Mouse (Mus musculus): Measurements from ENCODE around the gene Rabl3.

Gene Rabl3

DNA sequence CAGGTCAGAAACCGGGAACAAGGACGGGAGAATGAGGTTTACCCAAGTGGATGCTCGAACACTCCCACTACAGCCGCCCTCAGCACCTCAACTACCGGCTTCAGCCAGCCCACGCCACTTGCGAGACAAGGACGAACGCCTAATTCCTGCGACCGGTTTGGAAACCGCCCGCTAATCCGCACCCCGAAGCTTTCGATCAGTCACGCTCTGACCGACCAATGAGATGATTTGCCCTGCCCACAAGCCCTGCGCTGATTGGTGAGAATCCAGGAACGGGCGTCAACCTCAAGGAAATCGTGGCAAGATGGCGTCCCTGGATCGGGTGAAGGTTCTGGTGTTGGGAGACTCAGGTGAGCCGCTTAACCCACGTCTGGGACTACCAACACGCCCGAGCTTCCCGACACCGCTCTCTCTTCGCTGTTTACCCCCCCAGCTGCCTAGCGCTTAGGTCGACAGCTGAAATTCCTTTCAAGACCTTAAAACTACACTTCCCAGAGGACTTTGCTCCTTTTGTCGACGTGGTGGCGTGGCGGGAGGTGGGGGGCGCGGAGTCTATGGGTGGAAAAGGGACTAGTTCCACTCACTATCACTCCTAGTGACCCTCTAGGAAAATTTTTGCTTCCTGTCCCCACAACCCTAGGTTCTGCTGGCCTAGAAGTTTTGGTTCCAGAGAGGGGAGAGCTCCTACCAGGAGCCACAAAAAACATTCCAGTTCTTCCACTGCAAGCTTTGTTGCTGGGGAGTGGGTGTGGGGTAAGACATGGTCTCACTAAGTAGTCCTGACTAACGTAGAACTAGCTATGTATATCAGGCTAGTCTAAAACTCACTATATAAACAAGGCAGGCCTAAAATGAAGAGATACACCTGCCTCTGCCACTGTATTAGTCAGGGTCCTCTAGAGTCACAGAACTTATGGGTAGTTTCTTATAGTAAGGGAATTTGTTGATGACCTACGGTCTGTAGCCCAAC, at the start of gene Rabl3, which contains the start of gene Gtf2e1:
Rabl3 (plus strand) TSS at position 275 of the 970 bp plus-strand sequence.
Gtf2e1 (minus strand) TSS at position 179 of the 970 bp plus-strand sequence.
- peak; percentile 98 to 99 for DNase-seq (ENCODE audit: low spot score in 2 of 2)

DNA sequence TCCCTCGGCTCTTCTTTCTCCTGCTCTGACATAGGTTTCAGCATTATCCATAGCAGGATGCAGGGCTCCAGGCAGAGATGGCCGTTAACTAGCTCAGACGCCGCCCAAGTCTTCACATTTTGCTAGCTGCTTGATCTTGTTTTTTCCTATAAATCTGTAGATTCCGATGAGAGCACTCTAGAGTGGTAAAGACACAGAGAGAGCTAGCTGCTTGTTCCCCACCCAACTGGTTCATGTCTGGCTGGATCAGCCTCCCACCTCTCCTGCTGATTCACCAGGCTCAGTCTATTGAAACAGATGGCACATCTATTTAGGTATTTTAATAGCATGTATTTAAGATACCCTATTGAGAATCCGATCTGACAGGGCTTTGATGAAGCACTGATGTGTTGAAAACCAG, 44.7 kb upstream of the Rabl3 start:
- peak; percentile 34 to 52 for DNase-seq (ENCODE audit: low spot score in 2 of 2)

DNA sequence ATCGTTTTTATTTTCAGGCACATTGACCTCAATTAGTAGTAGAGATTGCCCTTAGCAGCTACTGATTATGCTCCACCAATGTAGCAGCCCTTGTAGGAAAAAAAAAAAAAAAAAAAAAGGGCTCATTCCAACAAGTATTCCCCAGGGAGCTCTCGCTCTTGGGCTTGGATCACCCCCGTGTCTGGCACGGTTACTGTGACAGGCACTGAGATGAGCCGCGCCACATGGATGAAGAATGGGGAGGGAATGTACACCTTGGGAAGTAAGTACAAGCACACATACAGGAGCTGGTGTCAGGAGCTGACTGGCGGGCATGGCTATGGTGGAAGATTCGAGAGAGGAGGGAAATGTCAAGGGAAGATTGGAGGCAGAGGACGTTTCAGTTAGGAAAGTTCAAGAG, 41.1 kb upstream of the Rabl3 start:
- DNase-seq (ENCODE audit: low spot score in 2 of 2) = no peak

DNA sequence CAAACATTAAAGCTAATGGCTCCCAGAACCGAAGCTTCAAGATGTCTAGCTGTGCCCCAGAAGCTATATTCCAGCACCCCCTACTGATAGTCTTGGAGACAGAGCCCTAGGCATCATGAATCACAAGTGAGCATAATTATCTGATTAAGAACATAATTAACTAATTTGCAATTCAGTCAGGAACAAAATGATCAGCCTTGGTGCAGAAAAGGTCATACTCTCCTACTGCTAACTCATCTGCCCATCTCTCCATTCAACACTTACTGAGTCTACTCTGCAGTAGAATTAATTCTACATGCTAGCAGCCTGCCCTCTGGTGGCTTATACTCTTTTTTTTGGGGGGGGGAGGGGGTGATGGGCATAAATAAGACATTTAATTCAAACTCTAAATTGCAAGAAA, 35.2 kb upstream of the Rabl3 start:
- DNase-seq (ENCODE audit: low spot score in 2 of 2) = no peak

DNA sequence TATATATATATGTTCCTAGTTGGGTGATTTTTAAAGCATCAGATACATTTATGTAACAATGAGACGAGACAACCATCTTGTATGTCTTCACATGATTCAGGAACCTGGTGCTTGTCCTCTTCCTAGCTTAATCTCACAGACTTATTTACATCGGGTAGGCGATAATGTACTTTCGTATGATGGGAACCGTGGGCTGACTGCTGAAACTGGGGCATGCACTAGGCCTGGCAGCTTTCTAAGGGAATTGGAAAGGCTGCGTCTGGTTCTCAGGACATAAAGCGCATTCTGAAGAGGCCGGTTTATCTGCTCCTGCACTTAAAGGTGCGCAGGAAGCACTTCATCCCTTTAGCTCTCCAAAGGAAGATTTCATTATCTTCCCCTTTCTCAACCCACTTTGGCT, 32.9 kb upstream of the Rabl3 start:
- peak in 1 of 2 experiments; percentile 25 for DNase-seq (ENCODE audit: low spot score in 2 of 2)

DNA sequence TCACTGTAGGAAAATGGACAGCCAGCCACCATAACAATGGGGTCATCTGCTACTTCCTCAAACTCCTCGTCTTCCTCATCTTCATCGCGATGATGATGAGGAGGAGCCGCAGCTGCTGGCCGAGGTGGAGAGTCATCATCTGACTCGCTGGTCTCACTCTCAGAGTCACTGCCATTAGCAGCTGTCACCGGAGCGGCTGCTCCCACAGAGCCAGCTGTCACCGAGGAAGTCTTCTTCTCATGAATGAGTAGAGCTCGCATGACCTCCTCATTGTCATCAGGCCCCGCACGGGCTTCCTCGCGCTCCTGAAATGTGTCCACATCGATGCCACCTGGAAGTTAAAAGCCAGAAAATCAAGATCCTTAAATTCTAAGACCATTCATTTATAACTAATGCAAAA, 28.2 kb upstream of the Rabl3 start:
- DNase-seq (ENCODE audit: low spot score in 2 of 2) = no peak

DNA sequence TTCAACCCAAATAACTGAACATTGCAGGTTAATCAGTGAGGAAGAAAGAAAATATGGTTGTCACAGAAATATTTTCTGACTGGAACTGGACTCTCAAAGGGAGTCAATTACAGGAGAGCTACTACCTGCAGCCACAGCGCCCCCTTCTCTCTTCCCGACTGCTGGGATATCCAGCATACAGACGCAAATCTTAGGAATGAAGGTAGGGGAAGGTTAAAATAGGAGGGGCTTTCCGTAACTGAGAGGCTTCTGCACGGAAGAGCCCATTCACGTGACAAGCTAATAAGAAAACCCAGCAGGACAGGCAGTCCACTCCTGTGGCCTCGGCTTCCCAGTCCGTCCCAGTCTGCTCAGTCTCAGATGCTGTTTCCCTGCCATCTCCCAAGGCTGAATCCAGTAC, 25.0 kb upstream of the Rabl3 start:
- no peak for DNase-seq (ENCODE audit: low spot score in 2 of 2)

DNA sequence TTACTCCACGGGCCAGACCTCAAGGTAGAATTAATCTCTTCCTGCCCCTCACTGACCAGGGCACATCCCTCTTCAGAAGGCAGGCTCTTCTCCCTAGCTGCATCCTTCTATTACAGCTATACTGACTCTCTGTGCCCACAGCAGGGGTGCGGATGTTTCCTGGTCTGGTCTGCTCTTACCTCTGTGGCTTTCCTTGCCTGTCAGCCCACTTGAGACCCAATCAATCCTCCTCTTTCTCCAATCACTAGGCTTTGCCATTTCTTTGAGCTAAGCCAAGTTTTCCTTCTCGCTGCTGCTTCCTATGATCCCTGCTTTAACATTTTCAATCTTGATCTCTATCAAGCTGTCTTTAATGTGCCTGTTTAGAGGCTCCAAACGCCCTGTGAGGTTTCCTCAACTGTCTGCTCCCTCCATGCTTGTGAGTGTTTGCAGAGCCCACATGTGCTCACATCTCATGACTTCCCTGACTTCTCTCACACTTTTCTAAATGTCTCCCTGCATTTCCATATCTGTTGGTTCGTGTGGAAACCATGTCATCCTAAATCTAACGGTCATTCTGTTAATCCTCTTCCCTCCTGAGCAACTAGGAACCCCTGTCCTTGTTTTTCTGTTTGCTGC, 23.2 kb upstream of the Rabl3 start:
- no peak for DNase-seq (ENCODE audit: low spot score in 2 of 2)

DNA sequence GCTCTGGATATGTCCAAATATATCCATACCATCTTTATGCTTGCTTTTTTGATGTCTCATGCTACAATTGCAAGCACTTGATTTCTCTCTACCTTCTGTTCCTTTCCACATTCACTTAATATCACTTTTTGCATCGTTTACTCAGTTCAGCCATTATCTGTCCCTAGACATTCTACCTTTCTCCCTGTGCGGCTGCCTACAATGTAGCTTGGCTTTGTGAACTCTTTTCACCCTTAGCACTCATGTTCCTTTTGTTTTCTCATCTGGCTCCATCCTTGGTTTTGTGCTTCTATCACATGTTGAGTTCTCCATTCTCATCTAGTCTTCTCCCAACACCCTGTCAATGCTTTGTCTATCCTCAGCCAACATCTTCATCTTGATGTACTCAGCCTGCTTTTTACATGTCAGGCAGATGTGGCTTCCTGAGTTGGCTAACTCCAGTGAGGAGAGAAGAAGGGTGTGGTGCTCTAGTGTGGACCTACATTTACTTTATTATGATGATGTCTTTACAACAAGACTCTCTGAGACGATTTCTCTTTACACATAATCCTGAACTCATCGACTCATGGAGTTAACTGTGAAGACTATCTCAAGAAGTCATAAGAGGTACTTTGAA, 22.0 kb upstream of the Rabl3 start:
- no peak for DNase-seq (ENCODE audit: low spot score in 2 of 2)

DNA sequence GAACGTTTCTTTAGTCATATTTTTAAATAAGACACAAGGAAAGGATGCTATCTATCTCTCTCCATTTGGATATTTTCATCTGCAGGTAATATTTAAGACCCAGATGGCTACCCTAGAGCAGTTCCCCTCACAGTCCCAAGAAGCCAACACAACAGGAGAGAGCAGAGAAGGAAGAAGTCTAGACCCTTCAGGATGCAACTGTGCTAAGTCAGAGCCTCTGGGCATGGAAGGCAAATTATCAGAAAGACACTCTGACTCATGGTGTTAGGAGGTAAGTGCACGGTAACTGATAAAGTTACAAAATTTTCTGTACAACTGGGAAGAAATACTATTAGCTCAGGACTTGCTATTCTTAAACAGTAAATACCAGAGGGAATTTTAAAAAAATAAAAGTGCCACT, 21.0 kb upstream of the Rabl3 start:
- no peak for DNase-seq (ENCODE audit: low spot score in 2 of 2)

DNA sequence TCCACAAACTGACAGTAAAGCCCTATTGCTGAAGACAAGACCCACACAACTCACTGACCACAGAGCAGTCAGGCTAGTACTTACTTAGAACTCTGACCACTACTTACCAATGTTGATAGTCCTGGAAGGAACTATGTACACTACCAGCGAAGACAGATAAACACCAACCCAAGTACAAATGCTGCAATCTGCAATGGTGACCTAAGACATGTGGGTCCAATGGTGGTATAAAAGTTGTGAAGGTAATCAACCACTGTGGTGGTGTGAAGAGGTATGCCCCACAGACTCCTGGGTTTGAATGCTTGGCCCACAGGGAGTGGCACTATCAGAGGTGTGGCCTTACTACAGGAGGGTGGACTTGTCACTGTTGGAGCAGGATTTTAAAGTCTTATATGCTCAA, 20.0 kb upstream of the Rabl3 start:
- no peak for DNase-seq (ENCODE audit: low spot score in 2 of 2)

DNA sequence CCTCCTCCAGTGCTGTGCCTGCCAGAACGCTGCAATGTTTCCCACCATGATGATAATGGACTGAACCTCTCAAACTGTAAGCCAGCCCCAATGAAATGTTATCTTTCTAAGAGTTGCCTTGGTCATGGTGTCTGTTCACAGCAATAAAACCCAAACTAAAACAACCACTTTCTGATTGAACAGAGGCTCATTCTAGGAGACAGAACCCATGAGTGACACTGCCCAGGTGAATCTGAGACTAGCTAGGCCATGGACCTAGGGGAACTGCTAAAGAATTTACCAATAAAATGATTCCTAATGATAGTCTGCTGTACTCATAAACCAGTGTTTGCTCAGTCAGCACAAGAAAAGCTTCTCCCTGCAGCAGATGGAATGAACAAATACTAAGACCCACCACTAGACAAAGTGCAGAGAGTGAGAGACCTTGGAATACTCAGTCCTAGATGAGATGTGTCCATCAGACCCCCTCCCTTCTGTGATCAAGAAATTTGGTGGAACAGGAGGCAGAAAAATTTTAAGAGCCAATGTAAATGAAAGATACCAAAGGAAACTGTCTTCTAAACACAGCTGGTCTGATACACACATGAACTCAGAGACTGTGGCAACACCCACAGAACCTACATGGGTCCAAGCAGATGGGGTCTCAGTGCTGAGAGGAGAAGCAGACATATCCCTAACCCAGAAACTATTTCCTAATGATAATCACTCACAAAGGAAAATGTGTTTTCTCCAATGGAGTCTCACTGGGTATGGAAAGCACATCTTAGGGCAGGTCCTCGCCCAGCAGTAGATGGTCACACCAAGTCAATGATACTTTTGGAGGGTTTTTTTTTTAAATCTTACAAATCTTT, 19.3 kb upstream of the Rabl3 start:
- DNase-seq (ENCODE audit: low spot score in 2 of 2) = no peak

DNA sequence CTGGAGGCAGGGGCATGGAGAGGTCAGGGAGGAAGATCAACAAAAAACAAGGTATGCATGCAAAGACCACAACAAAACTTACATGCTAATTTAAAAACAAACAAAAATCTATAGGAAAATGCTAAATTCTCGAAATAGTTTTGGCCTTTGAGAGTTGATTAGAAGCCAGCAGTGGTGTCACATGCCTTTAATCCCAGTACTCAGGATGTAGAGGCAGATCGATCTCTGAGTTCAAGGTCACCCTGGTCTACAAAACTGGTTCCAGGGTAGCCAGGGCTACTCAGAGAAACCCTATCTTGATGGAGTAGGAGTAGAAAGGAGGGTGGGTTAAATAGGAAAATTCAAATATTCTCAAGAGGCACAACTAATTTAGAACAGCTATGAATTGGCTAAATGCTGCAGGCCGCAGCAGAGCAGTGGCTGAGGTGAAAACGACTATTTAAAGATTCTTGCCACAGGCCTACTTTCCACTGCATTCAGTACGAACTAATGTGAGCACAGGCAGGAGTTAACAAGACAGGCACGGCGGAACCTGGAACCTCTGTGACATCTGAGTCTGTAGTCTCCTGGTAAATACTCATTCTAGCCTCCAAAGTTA, 17.5 kb upstream of the Rabl3 start:
- no peak for DNase-seq (ENCODE audit: low spot score in 2 of 2)

DNA sequence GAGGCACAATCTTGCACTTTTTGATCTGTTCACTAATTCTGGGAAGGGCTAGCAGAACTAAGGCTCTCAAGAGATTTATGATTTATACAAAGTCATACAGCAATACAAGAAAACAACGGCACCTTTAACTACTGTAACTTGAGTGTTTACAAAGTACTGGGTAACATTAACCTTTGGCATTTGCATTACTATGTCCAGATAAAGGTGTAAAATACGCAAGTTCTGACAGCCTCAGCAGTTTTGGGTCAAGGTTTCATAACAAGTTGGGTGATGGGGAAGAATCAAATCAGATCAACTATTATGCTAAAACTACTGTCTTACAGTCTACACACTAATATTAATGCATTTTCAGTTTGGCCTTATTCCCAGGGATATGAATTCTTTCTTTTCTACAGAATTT, 14.6 kb upstream of the Rabl3 start:
- no peak for DNase-seq (ENCODE audit: low spot score in 2 of 2)

DNA sequence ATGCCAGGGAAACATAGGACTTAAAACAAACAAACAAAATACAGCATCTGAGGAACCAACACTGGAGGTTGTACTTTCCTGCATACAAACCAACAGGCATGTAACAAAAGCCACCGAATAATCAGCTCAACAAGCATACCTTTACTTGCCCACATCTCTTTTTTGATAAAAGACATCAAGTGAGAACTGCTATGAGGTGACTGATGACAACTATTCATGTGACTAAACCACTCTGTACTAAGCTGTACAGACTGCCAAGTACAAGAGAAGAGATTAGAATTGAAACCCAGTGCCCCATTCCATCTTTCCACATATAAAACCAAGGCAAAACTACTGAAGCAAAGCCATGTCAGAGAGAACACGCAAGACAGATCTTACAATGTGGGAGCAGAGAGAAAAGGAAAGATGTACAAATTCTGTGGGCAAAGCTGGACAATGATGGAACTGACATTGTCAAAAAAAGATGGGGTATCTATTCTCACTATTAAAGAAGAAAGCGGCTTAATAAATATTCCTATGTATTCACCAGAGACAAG, 12.9 kb upstream of the Rabl3 start:
- DNase-seq (ENCODE audit: low spot score in 2 of 2) = no peak

DNA sequence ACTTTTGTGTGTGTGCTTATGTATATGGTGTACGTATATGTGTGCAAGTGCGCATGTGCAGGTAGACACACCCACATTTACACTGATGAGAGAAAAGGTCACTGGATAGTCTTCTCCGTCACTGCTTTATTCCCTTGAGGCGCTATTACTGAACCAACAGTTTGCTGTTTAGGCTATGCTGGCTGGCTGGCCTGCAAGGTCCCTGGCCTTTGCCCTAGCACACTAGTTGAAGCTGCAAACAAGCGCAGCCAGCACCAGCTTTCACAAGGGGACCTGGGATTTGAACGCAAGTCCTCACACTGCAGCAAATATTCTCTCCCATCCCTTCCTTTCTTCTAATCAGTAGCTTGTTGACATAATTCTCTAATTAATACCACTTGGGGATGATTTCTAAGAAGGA, 9.5 kb upstream of the Rabl3 start:
- DNase-seq (ENCODE audit: low spot score in 2 of 2) = no peak

DNA sequence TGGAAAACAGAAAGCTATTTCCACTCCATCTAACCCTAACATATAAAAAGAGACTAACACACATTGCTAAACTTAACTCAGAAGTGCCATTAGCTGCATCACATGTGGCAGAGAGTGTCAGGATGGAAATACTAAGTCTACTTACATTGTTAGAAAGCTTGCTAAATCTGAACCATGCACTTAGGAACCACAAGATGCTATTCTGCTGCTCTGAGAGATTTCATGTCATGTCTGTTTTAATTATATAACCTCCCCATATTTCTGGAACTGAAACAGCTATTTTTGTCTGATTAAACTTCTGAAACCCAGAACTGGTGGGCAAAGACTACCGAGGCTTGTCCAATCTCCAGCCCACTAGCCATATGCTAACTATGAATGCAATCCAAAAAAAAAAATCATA, 7.6 kb upstream of the Rabl3 start:
- peak in 1 of 2 experiments; percentile 22 for DNase-seq (ENCODE audit: low spot score in 2 of 2)

DNA sequence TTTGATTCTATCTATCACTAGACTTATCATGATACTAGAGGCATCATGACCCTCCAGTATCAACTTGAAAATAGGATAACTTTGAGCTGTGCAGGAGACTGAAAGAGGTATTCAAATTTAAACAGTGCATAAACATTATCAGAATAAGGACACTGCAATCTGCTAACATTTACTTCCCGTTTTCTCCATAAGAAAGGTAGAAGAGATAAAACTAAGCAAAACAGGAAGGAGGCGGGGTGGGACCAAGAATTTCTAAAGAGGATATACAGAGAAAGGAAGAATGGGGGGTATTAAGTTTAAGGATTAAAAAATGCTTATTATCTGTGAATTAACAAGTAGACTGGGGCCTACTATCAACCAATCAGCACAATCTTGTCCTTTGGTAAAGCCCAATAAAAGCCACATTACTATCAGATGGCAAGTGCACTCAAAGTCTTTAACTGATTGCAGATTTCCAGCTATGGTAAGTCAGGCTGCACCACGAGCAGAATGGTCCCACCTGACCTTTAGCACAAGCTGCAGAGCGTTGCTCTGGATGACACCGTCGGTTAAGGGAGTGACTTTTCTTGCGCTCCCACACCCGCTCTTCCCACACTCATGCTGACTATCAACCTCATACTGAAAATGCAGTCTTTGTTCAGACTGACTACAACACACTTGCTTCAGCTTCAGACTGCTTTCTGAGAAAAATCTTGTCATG, 6.2 kb upstream of the Rabl3 start:
- no peak for DNase-seq (ENCODE audit: low spot score in 2 of 2)

DNA sequence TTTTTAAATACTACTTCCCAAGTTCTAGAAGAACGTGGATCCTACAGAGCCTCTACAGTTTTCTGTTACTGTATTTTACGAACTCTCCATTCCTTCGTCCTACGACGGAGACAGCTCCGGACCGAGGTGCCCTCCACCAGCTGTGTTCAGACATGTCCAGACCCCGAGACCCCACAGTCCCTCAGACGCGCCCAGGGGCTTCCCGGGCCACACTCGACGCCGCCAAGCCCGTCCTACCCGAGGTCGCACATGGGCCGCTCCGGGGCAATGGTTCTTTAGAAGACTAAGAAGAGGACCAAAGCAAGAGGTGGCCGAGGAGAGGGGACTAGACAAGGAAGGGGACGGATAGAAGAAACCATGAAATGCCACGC, 460 bp upstream of the Rabl3 start:
- DNase-seq (ENCODE audit: low spot score in 2 of 2) = no peak

DNA sequence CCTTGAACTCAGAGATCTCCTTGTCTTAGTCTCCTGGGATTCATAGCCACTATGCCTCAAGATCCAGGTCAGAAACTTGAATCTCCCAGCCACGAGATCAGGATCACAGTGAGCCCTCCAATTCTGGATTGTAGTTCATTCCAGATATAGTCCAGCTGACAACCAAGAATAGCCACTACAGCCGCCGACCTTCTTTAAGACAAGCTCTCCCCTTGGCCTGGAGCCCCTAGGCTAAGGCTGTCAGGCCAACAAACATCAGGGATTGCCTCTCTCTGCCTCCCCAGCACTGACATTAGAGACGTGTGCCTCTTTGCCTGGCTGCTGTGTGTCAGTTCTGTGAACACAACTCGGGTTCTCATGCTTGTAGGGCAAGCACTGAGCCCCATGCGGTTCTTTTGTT, 1.1 kb downstream of the Rabl3 start:
- DNase-seq (ENCODE audit: low spot score in 2 of 2) = no peak

DNA sequence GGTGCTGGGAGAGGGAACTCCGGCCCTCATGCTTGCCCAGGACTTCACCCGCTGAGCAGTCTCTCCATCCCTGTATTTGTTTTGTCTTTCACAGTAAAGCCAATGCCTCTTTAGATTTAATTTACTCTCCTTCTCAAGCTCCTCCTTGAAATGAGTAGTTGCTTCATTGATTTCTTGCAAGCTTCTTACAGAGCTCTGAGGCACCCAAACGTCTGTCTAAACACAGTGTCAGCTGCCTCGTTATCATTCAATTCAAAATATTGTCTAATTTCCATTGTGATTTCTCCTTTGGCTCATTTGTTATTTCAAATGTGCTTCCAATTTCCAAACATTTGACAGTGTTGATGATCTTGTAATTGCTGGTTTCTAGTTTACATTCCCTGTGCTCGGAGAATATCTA, 6.6 kb downstream of the Rabl3 start:
- no peak for DNase-seq (ENCODE audit: low spot score in 2 of 2)

All from right cerebral cortex, postnatal 36 days (tissue).